Mouse (Mus musculus): Measurements from ENCODE around the gene Il12rb1.

Il12rb1 gene

DNA sequence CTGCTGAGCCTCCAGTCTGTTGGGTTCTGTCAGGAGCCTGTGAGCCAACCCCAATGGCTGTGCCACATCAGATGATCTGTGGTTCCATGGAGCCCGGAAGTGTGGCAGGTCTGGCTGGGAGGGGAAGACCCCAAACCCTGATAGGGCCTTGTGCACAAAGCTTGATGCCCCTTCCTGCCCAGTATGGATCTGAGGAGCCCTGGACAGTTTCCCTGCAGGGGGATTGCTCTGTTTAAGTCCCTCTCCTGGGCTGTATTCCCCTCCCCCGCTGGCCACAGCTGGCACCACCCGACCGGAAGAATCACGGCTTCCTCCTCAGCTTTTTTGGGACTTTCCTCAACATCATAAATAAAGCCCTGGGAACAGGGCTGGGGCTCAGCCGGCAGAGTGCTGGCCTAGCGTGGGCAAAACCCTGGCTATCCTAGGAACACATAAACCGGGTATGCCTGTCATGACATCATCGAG, 24.8 kb downstream of the Il12rb1 start:
- DNase-seq = no peak

DNA sequence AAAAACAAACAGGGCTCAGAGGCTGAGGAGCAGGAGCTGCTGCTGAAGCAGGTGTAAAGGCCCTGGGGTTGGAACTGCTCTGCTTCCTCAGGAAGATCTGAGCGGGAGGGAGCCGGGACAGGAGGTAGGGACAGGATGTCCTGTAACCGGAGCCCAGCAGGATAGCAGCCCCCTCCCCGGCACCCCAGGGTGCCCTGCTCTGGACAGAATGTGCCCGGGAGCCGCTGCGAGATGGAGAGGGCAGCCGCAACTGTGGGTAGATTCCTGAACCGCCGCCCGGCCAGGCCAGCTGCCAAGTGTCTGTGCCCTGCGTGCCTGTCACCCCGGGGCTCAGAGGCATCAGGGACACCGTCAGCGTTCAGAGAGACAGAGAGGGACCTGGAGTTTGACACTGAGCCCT, 25.3 kb downstream of the Il12rb1 start:
- no peak for DNase-seq

DNA sequence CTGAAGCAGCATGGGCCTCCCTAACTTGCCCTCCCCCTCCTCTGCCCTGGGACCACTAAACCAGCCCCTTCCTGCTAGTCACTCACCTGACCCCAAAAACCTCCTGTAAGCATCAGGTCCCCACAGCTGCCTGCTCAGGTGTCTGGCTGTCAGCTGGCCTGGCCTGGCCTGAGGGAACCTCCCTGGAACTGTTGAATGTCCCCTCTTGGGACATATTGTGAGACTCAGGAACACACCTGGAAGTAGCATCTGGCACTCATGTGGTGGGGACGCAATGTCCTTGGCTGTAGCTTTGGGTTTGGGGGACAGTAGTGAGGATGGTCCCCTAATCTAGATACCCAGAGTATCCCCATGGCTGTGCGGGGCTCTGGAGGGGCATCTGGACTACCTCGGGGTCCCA, 25.8 kb downstream of the Il12rb1 start:
- DNase-seq = no peak

DNA sequence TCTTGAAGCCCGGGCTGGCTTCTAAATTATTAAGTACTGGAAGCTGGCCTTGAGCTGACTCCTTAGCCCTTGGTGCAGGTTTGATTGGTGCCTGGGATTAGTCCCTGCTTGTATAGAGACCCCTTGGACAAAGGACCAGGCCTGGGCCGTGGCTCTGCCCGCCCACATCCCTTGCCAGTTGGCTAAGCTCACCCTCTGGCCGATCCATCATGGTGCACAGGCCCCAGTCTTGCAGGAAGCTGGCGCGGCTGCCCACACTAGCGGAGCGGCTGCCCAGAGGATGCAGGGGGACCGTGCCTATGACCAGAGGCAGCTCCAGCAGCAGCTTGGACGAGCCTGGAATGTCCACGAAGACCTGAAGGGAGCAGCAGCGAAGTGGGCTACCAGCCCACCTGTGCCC, 28.4 kb downstream of the Il12rb1 start:
- no peak for DNase-seq

DNA sequence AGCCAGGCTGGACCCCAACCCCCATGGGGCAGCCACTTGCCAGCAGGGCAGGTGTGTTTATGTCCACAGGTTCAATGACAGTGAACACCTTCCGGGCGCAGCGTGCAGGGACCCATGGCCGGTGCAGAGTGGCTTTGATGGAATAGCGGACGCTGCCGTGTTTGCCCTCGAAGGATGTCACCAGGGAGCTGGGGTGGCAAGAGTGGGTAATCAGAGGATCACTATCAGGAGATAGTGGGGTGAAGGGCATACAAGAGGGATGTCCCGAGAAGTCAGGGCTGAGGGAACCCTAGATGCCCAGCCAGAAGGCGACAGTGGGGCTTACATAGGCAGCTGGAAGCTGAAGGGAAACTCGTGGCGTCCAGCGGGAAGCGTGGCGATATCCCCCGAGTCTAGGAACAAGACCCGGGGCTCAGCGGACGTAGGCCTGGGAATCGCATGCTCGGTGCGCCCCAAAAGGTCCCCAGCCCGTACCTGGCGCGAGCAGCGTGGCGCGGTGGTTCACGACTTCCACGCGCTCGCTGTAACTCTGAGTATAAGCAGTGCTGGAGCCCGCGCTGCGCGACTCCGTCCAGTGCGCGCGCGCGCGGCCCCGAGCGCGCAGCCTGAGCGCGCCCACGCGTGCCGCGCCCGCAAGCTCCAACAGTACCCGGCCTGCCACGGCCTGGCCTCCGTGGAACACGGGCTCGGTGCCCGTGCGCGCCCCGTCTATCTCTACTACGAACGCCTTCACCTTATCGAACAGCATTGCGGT, 30.6 kb downstream of the Il12rb1 start:
- DNase-seq = no peak

DNA sequence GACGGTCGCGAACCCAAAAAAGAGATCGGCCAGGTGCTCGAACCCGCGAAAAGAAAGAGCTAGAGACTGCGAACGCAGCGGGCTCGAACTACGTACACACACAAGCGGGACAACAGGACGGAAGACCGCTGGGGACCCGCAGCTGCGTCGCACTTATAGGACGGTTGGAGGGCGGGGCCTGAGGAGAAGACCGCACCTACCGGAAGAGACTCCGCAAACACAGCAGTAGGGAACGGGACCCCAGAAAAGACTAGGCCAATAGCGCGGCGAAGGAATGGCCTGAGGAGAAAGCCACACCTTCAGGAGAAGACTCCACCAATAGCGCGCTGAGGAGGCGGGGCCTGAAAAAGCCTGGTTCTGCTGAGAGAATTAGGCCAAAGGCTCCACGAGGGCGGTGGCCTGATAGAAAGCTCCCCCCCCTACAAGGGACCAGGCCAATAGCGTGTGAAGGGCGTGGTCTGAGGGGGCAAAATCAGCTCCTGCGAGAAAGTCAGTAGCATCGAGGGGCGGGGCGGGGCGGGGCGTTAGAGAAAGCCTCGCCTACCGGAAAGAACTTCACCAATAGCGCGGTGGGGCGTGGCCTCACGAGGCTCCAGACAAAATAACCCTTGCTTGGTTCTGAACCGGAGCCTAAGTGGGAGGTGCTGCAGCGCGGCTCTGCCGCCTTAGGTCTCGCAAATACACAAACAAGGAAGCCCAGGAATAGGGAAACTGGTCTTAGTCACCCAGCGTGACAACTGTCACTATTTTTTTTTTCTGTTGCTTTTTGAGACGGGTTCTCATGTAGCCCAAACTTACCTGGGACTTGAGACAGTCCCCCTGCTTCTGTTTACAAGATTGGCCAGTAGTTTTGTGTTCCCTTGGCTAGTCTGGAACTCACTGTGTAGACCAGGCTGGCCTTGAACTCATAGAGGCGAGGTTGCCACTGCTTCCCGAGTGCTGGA, 31.4 kb downstream of the Il12rb1 start, which contains the start of gene Arrdc2:
Gene Arrdc2 (minus strand): TSS at position 313 of the 944 bp plus-strand sequence.
- DNase-seq = peak; percentile 97

DNA sequence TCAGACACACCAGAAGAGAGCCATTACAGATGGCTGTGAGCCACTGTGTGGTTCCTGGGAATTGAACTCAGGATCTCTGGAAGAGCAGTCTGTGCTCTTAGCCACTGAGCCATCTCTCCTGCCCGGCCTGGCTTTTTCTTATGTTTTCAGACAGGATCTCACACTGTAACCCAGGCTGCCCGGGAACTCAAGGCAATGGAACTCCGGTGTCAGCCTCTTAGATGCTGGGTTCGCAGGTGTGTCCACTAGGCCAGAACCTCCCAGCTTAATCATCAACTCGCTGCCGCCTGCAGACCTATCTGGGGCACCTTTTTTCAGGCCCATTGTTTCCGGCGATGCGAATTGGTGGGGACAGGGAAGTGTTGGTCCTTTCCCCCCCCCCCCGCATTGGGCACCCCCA, 32.3 kb downstream of the Il12rb1 start:
- no peak for DNase-seq

DNA sequence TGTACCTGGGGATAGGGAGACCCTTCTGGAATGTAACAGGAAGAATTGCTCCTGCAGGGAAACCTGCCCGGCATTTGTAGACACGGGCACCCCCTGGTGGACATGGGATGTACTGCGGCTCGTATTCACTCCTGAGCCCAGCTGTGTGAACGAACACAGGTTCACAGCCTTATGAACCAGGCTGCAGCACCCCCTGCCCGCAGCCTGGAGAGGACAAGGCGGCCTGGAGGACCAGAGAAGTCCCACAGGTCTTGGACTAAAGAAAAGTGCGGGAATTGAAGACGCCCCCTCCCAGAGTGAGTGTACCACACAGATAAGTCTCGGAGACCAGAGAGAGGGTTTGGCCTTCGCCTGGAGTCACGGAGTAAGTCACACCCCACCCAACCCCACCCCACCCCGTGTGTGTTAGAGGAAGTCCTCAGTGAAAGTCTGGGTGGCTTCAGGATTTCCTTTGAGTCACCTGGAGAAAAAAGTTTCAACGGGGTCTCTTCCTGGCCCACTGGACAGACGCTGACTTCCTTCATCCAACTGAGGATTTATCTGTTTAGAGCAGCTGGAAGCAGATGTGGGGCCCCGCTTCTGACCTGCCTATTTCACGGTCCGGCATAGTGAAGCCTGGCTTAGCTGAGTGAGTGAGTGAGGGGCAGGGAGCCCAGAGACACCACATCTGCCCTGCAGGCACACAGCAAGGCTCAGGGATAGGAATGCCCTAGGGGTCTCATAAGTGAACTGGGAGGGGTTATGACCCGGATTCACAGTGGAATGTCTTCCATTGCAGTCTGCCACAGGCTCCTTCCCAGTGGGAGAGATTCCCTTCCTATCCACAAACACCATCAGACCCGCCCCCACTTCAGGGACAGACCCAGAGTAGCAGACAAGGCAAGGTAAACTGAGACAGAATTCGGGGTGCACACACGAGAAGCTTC, 33.2 kb downstream of the Il12rb1 start:
- peak; percentile 87 for DNase-seq

DNA sequence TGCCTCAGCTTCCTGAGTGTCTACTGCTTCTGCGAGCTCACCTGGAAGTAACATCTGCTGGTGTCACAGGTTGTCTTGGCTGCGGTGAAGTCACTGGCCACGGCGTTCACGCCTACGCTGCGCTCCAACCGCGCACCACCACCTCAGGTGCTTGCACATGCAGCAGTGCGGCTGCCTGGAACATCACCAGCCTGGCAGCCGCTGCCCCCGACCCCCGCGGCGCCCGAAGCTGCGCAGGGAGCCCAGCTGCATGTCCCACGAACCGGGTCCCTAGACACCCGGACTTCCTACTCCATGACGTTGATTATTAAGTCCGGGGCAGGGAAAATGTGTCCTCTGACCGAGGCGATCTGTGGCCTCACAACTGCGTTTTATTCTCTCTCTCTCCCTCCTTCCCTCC, 34.2 kb downstream of the Il12rb1 start:
- DNase-seq = no peak

DNA sequence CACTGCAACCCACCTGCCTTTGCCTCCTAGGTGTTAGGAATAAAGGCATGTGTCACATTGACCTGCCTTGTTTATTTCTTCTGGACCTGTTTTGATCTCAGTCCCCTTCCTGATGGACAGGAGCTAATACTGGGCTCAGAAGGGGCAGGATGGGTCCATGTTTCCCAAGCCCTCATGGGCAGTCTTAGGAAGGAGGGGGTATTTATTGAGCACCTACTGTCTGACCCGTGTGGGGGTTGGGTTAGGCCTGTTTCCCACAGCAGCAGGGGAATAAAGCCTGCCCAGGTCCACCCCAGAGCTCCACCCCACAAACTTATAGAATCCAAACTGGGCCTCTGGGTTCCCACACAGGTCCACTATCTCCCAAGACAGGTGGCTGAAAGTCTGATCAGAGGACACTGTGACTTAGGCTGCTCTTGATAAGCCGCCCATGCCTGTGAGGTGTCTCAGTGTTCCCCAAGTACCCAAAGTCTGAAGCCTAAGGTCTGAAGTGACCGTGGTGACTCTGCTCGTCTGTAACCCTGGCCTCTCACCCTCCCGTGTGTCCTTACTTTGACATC, 35.0 kb downstream of the Il12rb1 start:
- DNase-seq = no peak

DNA sequence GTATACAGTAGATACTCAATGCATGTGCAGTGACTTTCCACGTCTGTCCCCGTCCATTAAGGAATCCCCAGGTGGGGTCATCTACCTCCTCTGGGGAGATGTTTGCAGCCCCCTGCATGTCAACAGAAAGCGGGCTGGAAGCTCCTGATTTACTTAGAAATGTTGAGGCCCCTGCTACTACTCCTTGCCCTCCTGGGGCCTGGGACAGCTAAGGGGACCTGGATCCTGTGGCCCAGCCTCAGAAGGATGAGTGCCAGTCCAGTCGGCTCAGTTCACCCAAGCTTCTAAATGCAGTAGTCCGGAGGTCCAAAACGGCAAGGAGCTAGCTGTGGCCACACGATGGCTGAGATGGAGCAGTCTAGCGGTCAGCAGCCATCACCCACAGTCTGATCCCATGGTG, 35.7 kb downstream of the Il12rb1 start:
- DNase-seq = no peak

DNA sequence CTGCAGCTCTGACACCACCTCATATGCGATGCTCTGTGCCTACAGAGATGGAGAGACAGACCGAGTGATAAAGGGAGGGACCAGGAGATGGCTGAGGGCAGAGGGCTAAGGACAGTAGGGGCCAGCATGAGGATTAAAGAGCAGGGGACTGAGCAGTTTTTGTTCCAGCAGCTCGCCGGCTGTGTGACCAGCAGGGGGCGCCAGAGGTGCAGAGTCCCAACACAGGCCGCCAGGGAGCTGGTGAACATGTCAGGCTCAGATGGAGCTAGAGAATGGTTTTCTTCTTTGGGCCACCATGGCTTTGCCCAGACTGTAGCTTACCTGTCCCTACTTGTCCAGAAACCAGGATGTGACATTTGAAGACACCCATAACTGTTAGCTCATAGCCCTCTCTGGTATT, 36.3 kb downstream of the Il12rb1 start:
- DNase-seq = peak; percentile 90

DNA sequence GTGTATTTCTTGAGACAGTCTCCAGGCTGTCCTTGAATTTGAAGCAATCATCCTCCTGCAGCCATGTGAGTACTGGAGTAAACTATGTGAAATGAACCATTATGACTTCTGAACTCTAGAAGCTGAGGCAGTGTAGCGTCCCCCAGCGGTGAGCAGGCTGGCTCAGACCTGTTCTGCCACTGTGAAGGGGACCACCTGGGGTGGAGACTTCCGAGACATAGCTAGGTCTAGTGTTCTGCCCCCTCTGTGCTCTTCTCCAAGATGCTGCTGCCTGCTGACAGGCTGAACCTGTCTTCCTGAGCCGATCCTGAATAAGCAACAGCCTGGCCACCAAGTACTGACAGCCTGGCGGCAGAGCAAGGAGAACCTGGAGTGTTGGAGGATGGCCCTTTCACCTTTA, 36.9 kb downstream of the Il12rb1 start:
- no peak for DNase-seq

DNA sequence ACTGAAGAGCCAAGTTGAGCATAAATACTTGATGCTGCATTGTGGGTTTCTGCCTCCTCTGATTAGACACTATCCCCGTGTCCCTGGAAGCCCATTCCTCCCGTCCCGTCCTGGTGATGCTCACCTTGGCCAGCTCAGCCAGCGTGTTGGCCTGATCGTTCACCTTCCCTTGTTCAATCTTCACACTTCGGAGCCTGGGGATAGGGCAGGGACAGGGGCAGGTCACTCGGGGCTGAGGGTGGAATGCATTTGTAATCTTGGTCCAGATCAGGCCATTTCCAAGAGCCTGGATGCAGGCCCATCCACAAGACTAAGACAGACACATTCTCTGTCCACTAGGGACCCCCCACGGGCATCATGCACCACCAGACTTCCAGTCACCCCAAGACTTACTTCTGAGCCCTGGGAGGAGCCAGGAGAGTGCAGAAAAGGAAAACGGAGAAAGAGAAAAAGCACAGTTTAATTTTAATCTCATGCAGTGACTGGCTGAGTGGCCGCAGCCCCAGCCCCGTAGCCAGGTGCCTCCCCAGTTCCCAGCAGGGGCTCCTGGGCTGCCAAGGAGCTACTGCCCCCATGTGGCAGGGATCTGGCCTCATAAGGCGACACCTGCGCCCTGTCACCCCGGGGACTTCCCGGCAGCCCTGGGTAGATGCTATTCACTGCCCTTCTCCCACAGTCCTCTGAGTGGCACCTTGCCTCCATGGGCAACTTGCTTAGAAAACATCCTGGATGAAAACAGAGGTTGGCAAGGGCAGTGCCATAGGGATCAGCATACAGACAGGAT, 38.3 kb downstream of the Il12rb1 start:
- DNase-seq = no peak

DNA sequence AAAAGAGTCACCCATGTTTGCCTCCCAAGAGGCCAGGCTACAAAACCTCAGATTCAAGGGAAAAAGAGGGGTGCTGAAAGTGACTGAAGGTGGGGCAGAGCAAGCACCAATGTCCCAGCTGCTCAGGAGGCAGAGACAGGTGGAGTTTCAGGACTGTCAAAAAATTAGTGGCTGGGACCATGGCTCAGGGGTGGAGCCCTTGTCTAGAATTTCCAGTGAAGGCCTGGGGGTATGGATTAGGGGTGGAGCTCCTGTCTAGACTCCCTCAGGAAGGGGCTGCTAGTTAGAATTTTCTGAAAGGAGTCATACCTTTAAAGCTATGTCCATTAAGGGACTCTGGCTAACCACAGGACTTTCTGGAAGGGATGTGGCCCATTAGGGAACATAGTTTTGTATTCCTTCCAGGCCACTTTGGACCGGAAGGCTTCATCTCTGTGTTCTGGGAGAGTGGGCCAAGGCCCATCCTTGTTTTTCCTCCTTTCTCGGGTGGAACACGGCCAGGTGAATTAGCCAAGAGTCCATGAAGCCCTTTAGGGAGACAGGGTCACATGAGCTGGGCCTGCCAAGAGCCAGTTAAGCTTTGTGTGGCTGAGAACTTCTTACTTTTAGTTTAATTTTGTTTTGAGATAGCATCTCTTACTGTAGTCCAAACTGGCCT, 41.2 kb downstream of the Il12rb1 start:
- no peak for DNase-seq

DNA sequence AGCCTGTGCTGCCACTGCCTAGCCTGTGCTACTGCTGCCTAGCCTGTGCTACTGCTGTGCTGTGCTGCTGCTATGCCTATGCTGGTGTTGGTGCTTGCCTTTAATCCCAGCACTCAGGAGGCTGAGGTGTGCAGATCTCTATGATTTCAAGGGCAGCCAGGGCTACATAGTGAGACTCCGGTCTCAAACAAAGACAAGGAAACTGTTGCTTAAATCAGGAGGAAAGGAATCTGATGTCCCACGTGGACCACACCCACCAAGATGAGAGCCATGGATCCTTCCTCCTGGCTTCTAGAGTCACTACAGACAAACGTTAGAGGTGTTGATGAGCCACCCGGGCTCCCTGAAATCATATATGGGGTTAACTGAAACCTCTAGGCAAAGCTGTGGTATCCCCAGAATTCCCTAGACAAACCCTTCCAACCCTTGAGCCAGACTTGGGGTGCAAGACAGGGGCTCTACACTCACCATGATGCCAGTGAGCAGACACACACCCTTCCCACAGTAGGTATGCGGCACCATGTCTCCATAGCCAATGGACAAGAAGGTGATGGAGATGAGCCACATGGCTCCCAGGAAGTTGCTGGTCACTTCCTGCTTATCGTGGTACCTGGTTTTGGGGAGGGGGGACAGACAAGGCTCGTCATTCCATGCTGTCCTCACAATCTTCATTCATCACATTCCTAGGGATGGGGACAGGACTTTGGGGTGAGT, 42.0 kb downstream of the Il12rb1 start:
- no peak for DNase-seq

DNA sequence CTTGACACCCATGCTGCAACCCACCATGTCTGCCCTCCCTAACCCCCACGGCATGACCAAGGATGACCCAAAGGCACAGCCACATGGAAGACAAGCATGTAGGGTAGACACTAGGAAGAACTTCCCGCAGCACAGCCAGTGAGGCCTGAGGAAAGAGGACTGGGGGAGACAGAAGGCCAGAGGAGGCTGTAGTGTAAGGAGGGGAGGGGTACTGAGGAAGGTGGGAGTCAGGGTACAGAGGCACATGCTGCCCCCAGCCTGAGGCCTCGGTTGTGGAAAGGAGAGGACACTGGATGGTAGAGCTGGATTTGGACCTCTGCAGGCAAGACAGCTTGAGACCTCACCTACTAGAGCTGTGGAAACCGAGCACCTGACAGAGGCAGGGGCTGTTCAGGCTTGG, 42.7 kb downstream of the Il12rb1 start:
- DNase-seq = no peak

DNA sequence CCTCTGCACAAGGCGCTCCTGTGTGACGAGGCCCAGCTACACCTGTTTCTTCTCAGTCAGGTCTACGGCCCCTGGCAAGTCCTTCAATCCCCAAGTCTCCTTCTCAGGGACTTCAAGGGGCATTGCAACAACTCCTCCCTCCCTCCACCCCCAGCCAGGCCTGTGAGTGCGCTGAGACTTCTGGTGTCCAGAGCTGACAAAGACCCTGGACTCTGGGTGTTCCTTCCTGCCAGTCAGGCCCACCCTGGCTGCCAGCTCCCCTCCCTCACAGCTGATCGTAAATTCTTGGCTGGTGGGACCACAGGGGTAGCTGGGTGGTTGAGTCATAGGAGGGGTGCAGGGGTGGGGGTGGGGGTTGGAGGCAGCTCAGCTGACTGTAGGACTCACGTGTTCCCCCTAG, 43.6 kb downstream of the Il12rb1 start:
- no peak for DNase-seq

DNA sequence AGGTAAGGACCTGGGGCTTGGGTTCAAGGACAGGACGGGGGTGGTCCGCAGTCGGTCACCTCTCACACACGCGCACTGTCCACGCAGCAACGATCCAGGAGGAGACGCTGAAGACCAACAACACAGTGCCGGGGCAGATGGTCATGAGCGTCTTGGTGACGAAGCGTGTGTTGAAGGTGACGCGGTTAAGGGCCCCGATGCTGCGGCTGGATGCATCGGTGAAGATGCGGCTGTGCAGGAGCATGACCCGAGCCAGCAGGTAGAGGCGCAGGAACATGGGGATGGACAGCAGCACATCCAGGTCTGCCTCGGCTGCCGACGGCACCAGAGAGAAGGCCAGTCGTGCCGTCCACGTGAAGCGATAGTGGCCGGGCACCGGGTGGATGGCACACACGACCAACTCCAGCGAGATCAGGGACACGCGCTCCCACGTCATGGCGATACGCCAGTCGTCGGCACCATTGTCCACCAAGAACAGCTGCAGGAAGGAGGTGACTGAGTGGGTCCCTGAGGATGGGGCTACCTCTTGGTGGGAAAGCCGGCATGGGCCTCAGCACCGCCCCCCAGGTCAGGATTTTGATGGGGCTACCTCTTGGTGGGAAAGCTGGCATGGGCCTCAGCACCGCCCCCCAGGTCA, 44.5 kb downstream of the Il12rb1 start:
- DNase-seq = no peak

DNA sequence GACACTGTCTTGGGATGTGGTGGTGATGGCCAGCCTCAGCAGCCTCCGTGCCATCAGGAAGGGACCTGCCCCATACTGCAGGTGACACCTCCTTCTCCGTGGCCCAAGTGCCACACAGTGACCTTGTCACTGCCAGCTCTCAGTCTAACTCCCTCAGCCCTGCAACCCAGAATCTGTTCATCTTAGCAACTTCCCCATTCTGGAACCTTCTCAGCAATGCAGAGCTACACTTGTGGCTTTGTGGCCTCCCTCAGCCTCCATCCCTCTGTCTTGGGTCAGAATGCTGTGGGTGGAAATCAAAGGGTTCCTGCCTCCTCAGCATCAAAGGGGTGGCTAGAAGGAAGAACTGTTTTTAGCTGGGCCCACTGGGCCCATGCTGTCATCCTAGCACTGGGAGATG, 45.6 kb downstream of the Il12rb1 start:
- DNase-seq = no peak
